Mouse (Mus musculus): Measurements from ENCODE around the gene Med27. TPM values are rescaled to one million over a fixed set of nuclear protein-coding genes. Genes with fewer than 3 reads are reported as not detected.

The Med27 gene
- polyA plus RNA-seq, 1 experiment from 2014 or later: 48.4 TPM

- Histone ChIP-seq H3K9me3 (no peaks in the 10 kb centered on the region), H3K27ac (no peak overlapping the region), H3K4me2 (no peak overlapping the region), H3K27me3 (no peaks in the 10 kb centered on the region), H3K36me3 (no peaks in the 10 kb centered on the region), H3K4me3 (replicated peaks) (no peak overlapping the region), H3K4me1 (replicated peaks) (0 out of 2 replicates have a peak, but pooled peaks cover 2% of the 10 kb centered on the region), H3K9ac (replicated peaks) (no peak overlapping the region)
- WGBS: 89% methylated on average over 5 of the region's 5 CpGs
- ATAC-seq (ENCODE audit: insufficient number of reproducible peaks, insufficient read depth, low FRiP score, low TSS enrichment, low read depth): no peak
These were observed 90.5 kb downstream of the Med27 start for GRCm38 (mm10) chr2:29437111-29437510.

- Histone ChIP-seq H3K4me3 (replicated peaks) (no peak overlapping the region), H3K4me1 (replicated peaks) (no peaks in the 10 kb centered on the region), H3K36me3 (no peaks in the 10 kb centered on the region), H3K9ac (replicated peaks) (no peak overlapping the region), H3K27me3 (no peaks in the 10 kb centered on the region), H3K4me2 (no peak overlapping the region), H3K27ac (no peak overlapping the region), H3K9me3 (no peaks in the 10 kb centered on the region)
- WGBS: 90% methylated on average over 4 of the region's 4 CpGs
- no peak for ATAC-seq (ENCODE audit: insufficient number of reproducible peaks, insufficient read depth, low FRiP score, low TSS enrichment, low read depth)
These were observed 91.4 kb downstream of the Med27 start for GRCm38 (mm10) chr2:29437861-29438529.

GRCm38 (mm10) chr2:29438530-29438862 lies 91.9 kb downstream of the Med27 start:
- Histone ChIP-seq H3K27ac (no peak overlapping the region), H3K4me3 (replicated peaks) (no peak overlapping the region), H3K27me3 (no peaks in the 10 kb centered on the region), H3K4me1 (replicated peaks) (no peaks in the 10 kb centered on the region), H3K36me3 (no peaks in the 10 kb centered on the region), H3K9me3 (no peaks in the 10 kb centered on the region), H3K4me2 (no peak overlapping the region), H3K9ac (replicated peaks) (no peak overlapping the region)
- ATAC-seq (ENCODE audit: insufficient number of reproducible peaks, insufficient read depth, low FRiP score, low TSS enrichment, low read depth): no peak
- 72% methylated on average over 5 of the region's 5 CpGs for WGBS

DNA sequence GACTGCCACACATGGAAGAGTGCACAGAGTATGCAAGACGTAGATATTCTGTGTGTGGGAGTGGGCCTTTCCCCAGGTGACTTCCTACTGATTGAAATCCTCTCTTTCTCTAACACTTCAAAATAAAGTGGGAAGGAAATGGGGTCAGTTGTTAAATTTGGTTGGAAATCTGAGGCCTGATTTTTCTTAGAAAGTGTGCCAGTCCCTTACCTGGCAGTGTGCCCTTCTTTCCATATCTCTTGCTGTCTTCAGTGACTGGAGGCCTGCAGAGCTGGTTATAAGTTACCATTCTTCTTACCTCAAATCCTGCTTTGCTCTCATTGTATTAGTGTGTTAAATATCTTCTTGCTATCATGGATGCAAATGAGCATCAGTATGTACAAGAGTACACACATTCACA lies 92.4 kb downstream of the Med27 start:
- H3K4me2 ChIP-seq: no peak overlapping the region
- WGBS: 71% methylated on average over 1 of the region's 1 CpGs
- no peaks in the 10 kb centered on the region for H3K27me3 ChIP-seq
- H3K9me3 ChIP-seq: no peaks in the 10 kb centered on the region
- no peak overlapping the region for H3K9ac ChIP-seq (replicated peaks)
- no peak overlapping the region for H3K27ac ChIP-seq
- H3K4me3 ChIP-seq (replicated peaks): no peak overlapping the region
- no peaks in the 10 kb centered on the region for H3K4me1 ChIP-seq (replicated peaks)
- no peak for ATAC-seq (ENCODE audit: insufficient number of reproducible peaks, insufficient read depth, low FRiP score, low TSS enrichment, low read depth)
- H3K36me3 ChIP-seq: no peaks in the 10 kb centered on the region

GRCm38 (mm10) chr2:29439396-29439795 lies 92.8 kb downstream of the Med27 start:
- H3K27ac ChIP-seq: no peak overlapping the region
- no peak overlapping the region for H3K4me3 ChIP-seq (replicated peaks)
- ATAC-seq (ENCODE audit: insufficient number of reproducible peaks, insufficient read depth, low FRiP score, low TSS enrichment, low read depth): no peak
- WGBS: 84% methylated on average over 7 of the region's 7 CpGs
- no peak overlapping the region for H3K4me2 ChIP-seq
- no peak overlapping the region for H3K9ac ChIP-seq (replicated peaks)
- H3K36me3 ChIP-seq: no peaks in the 10 kb centered on the region
- no peaks in the 10 kb centered on the region for H3K27me3 ChIP-seq
- H3K4me1 ChIP-seq (replicated peaks): no peaks in the 10 kb centered on the region
- no peaks in the 10 kb centered on the region for H3K9me3 ChIP-seq

DNA sequence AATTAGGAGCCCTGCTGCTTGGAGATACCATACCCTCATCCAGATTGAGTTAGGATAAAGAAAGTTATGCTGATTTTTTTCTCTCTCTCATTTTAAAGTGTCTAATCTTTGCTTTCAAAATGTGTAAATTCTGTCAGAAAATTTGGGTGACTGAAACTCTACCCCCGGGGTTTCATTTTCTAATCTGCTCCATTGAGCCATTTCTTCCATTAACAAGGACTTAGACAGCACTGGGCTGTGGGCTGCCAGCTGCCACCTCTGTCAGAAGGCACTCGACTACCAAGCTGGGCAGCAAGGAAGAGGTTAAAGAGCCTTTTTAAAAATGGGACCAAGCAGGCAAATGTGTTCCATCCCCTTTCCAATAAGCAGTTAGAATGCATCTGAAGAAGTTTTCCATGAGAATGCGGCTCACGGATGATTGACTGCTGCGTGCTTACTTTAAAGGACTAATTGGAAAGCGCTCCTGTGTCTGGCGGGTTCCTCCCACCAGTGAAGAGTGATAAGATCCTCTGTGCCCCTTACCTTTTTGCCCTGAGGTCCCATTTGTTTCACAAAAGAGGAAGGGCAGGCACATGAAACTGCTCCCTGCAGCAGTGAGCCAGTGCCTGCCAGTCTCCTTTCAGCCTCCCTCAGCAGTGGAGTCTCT lies 93.4 kb downstream of the Med27 start:
- H3K4me2 ChIP-seq: no peak overlapping the region
- no peak overlapping the region for H3K9ac ChIP-seq (replicated peaks)
- H3K9me3 ChIP-seq: no peaks in the 10 kb centered on the region
- ATAC-seq (ENCODE audit: insufficient number of reproducible peaks, insufficient read depth, low FRiP score, low TSS enrichment, low read depth): no peak
- no peaks in the 10 kb centered on the region for H3K4me1 ChIP-seq (replicated peaks)
- no peak overlapping the region for H3K27ac ChIP-seq
- 66% methylated on average over 7 of the region's 7 CpGs for WGBS
- no peaks in the 10 kb centered on the region for H3K36me3 ChIP-seq
- no peak overlapping the region for H3K4me3 ChIP-seq (replicated peaks)
- H3K27me3 ChIP-seq: no peaks in the 10 kb centered on the region

- no peak for ATAC-seq (ENCODE audit: insufficient number of reproducible peaks, insufficient read depth, low FRiP score, low TSS enrichment, low read depth)
- Histone ChIP-seq H3K4me1 (replicated peaks) (0 out of 2 replicates have a peak, but pooled peaks cover 2% of the 10 kb centered on the region), H3K27me3 (no peaks in the 10 kb centered on the region), H3K36me3 (no peaks in the 10 kb centered on the region), H3K9ac (replicated peaks) (no peak overlapping the region), H3K27ac (no peak overlapping the region), H3K4me3 (replicated peaks) (no peak overlapping the region), H3K9me3 (no peaks in the 10 kb centered on the region), H3K4me2 (no peak overlapping the region)
These were observed 95.7 kb downstream of the Med27 start for GRCm38 (mm10) chr2:29442275-29442674.

DNA sequence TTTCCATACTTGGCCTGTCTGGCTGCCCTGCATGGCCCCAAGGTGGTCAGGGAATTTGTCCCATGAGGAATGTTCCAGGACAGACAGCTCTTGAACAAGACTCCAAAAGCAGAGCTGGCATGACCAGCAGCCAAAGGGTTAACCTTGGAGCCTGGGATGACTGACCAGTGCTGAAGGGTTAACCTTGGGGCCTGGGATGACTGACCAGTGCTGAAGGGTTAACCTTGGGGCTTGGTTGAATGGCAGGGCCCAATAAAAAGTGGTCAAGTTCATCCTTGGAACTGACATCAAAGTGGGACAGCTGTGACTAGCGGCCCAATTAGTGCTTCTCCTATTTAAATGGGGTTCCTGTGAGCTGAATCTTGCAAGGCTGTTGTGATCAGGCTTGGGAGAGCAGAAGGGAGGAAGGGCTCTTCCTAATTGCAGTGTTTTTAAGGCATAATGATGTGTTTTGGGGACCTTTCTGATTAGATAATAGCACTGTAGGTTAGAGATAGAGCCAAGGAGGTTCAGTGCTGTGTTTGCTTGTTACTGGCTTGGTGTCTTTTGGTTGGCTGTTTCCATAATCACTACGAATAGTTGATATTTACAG lies 97.1 kb downstream of the Med27 start:
- no peak for ATAC-seq (ENCODE audit: insufficient number of reproducible peaks, insufficient read depth, low FRiP score, low TSS enrichment, low read depth)
- no peak overlapping the region for H3K4me2 ChIP-seq
- no peaks in the 10 kb centered on the region for H3K27me3 ChIP-seq
- WGBS: 64% methylated on average over 2 of the region's 2 CpGs
- no peaks in the 10 kb centered on the region for H3K9me3 ChIP-seq
- 0 out of 2 replicates have a peak, but pooled peaks cover 6% of the 10 kb centered on the region for H3K4me1 ChIP-seq (replicated peaks)
- H3K4me3 ChIP-seq (replicated peaks): no peak overlapping the region
- H3K27ac ChIP-seq: no peak overlapping the region
- H3K9ac ChIP-seq (replicated peaks): no peak overlapping the region
- H3K36me3 ChIP-seq: no peaks in the 10 kb centered on the region

DNA sequence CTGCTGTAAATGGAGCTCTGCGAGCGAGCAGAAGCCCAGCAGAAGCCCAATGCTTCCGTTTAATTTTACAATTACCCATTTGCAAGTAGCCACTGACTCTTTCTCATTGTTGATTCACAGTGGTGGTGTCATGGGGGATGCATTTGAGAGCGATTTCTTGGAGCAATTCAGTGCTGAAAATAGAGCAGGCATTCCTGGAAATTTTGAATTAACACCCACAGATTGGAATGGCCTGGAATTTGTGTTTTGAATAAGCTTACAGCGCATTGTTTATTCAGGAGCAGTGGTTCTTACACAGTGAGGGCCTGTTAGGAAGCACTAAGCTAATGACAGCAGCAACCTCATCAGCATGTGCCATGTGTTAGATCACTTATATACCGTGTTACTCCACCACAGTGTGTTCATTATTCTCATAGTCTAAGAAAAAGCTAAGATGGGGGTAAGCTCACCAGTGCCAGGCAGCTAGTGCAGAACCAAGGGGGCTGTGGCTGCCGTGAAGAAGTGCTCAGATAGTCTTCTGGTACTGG lies 101.9 kb downstream of the Med27 start:
- H3K9me3 ChIP-seq: no peaks in the 10 kb centered on the region
- H3K36me3 ChIP-seq: no peaks in the 10 kb centered on the region
- H3K27ac ChIP-seq: no peak overlapping the region
- peaks cover 14% of the 10 kb centered on the region; the same call in 1 of the 2 replicates for H3K4me1 ChIP-seq (replicated peaks)
- no peak overlapping the region for H3K9ac ChIP-seq (replicated peaks)
- 72% methylated on average over 7 of the region's 7 CpGs for WGBS
- no peaks in the 10 kb centered on the region for H3K27me3 ChIP-seq
- no peak overlapping the region for H3K4me3 ChIP-seq (replicated peaks)
- H3K4me2 ChIP-seq: no peak overlapping the region
- no peak for ATAC-seq (ENCODE audit: insufficient number of reproducible peaks, insufficient read depth, low FRiP score, low TSS enrichment, low read depth)

GRCm38 (mm10) chr2:29451368-29451999 lies 104.9 kb downstream of the Med27 start:
- Histone ChIP-seq H3K36me3 (no peaks in the 10 kb centered on the region), H3K4me3 (replicated peaks) (no peak overlapping the region), H3K27me3 (no peaks in the 10 kb centered on the region), H3K9me3 (no peaks in the 10 kb centered on the region), H3K4me1 (replicated peaks) (peaks cover 22% of the 10 kb centered on the region), H3K27ac (no peak overlapping the region), H3K9ac (replicated peaks) (no peak overlapping the region), H3K4me2 (no peak overlapping the region)
- ATAC-seq (ENCODE audit: insufficient number of reproducible peaks, insufficient read depth, low FRiP score, low TSS enrichment, low read depth): no peak
- WGBS: 80% methylated on average over 14 of the region's 14 CpGs

DNA sequence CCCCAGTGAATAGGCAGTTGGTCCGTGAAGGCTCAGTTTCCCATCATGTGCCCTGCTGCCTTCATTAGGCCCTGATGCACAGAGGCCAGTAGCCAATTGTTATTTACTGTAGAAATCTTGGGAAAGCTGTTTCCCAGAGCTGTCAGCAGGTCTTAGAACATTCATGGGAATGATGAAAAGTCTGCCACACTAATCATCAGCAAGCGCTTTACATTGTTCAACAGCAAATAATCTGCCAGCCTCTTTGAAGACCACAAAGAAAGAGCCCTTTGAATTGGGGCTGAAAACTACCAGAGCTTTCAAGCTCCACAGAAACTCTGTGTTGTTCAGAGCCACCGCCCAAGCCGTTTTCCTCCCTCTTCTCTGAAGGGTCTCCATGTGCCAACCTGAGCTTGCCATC lies 106.8 kb downstream of the Med27 start:
- WGBS: 78% methylated on average over 4 of the region's 4 CpGs
- ATAC-seq (ENCODE audit: insufficient number of reproducible peaks, insufficient read depth, low FRiP score, low TSS enrichment, low read depth): no peak
- H3K4me2 ChIP-seq: no peak overlapping the region
- no peaks in the 10 kb centered on the region for H3K36me3 ChIP-seq
- H3K27ac ChIP-seq: no peak overlapping the region
- H3K9me3 ChIP-seq: no peaks in the 10 kb centered on the region
- peaks cover 20% of the 10 kb centered on the region for H3K4me1 ChIP-seq (replicated peaks)
- H3K9ac ChIP-seq (replicated peaks): no peak overlapping the region
- H3K4me3 ChIP-seq (replicated peaks): no peak overlapping the region
- H3K27me3 ChIP-seq: no peaks in the 10 kb centered on the region
